In the genomic region with DNA sequence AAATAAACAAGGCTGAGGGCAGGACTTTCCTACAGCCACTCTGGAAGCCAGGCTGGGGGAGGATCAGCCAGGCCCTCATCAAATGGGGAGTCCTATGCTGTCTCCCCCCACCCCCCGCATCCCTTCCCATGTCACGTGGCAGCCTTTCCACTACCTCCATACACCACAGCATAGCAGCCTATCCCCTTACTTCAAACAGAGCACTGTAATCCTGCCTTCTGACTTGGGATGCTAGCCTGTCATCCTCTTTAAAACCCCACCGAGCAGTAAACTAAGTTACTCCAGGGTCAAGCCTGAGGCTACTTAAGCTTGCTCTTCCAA, we compare ENCODE assay signal across 18 mouse cellular contexts.
DNase-seq lines count a peak whose midpoint lies in the region; ATAC-seq and TF ChIP-seq lines count a peak whose summit lies in the region.
"Had no signal": no experiment of that assay in that cellular context is flagged by ENCODE, and none has a peak within 500 bp of the region (broad histone marks: within the 10 kb centered on the region; RNA-seq: fewer than 3 reads in every experiment).

No protein-coding gene starts in this region.

- no peak overlapping the region for H3K4me2 ChIP-seq in hindbrain, postnatal 0 days (ENCODE audit: low read depth, low read length)
- H3K4me2 ChIP-seq in midbrain, postnatal 0 days (ENCODE audit: low read depth, low read length, poor library complexity, severe bottlenecking) = no peak overlapping the region
- H3K4me2 ChIP-seq in embryonic facial prominence, embryonic 14.5 days (ENCODE audit: low read depth, low read length) = no peak overlapping the region
- H3K4me2 ChIP-seq in stomach, embryonic 15.5 days = no peak overlapping the region

- H3K4me3 ChIP-seq in hindbrain, embryonic 10.5 days = no peak overlapping the region
- H3K4me3 ChIP-seq in hindbrain, postnatal 0 days (ENCODE audit: low read length) = no peak overlapping the region
- no peak overlapping the region for H3K4me3 ChIP-seq in midbrain, embryonic 10.5 days
- no peak overlapping the region for H3K4me3 ChIP-seq in midbrain, postnatal 0 days (ENCODE audit: low read depth, low read length)
- no peak overlapping the region for H3K4me3 ChIP-seq in embryonic facial prominence, embryonic 14.5 days (ENCODE audit: low read depth, low read length)
- no peak overlapping the region for H3K4me3 ChIP-seq in stomach, embryonic 15.5 days (replicated peaks)
- H3K4me3 ChIP-seq: erythroblast, embryonic 14.5 days had no signal

- H3K27me3 ChIP-seq in hindbrain, embryonic 10.5 days (ENCODE audit: insufficient read depth, poor library complexity, severe bottlenecking) = no peaks in the 10 kb centered on the region
- H3K27me3 ChIP-seq in hindbrain, postnatal 0 days (ENCODE audit: insufficient read depth, low read length) = no peaks in the 10 kb centered on the region
- H3K27me3 ChIP-seq in midbrain, embryonic 10.5 days (ENCODE audit: low read depth, poor library complexity, severe bottlenecking) = no peaks in the 10 kb centered on the region
- no peaks in the 10 kb centered on the region for H3K27me3 ChIP-seq in midbrain, postnatal 0 days (ENCODE audit: insufficient read depth, low read length)
- no peaks in the 10 kb centered on the region for H3K27me3 ChIP-seq in embryonic facial prominence, embryonic 14.5 days (replicated peaks; ENCODE audit: control insufficient read depth, insufficient read depth, low read length)
- no peaks in the 10 kb centered on the region for H3K27me3 ChIP-seq in stomach, embryonic 15.5 days (replicated peaks)

- H3K9me3 ChIP-seq in hindbrain, embryonic 10.5 days = no peaks in the 10 kb centered on the region
- H3K9me3 ChIP-seq in hindbrain, postnatal 0 days (ENCODE audit: low read length) = no peaks in the 10 kb centered on the region
- no peaks in the 10 kb centered on the region for H3K9me3 ChIP-seq in midbrain, embryonic 10.5 days (replicated peaks)
- no peaks in the 10 kb centered on the region for H3K9me3 ChIP-seq in midbrain, postnatal 0 days (ENCODE audit: low read length)
- no peaks in the 10 kb centered on the region for H3K9me3 ChIP-seq in embryonic facial prominence, embryonic 14.5 days (ENCODE audit: control insufficient read depth, low read length)
- H3K9me3 ChIP-seq in stomach, embryonic 15.5 days = no peaks in the 10 kb centered on the region

- WGBS in hindbrain, embryonic 10.5 days = 51% methylated on average over 3 of the region's 3 CpGs
- 54% methylated on average over 3 of the region's 3 CpGs for WGBS in hindbrain, postnatal 0 days
- 13% methylated on average over 3 of the region's 3 CpGs for WGBS in midbrain, embryonic 10.5 days
- 23% methylated on average over 3 of the region's 3 CpGs for WGBS in midbrain, postnatal 0 days
- 26% methylated on average over 3 of the region's 3 CpGs for WGBS in embryonic facial prominence, embryonic 14.5 days
- 23% methylated on average over 3 of the region's 3 CpGs for WGBS in stomach, embryonic 15.5 days

- no peak overlapping the region for H3K9ac ChIP-seq in hindbrain, postnatal 0 days (replicated peaks; ENCODE audit: low read length)
- H3K9ac ChIP-seq in midbrain, postnatal 0 days (replicated peaks; ENCODE audit: low read length, poor library complexity, severe bottlenecking) = no peak overlapping the region
- H3K9ac ChIP-seq in embryonic facial prominence, embryonic 14.5 days (ENCODE audit: low read depth, low read length) = no peak overlapping the region
- no peak overlapping the region for H3K9ac ChIP-seq in stomach, embryonic 15.5 days

- H3K27ac ChIP-seq in hindbrain, embryonic 10.5 days = peak overlapping the region; percentile 64
- H3K27ac ChIP-seq in hindbrain, postnatal 0 days = no peak overlapping the region
- peak overlapping the region; percentile 80 for H3K27ac ChIP-seq in midbrain, embryonic 10.5 days (replicated peaks)
- H3K27ac ChIP-seq in midbrain, postnatal 0 days (ENCODE audit: low read depth, low read length) = no peak overlapping the region
- H3K27ac ChIP-seq in embryonic facial prominence, embryonic 14.5 days (replicated peaks; ENCODE audit: low read depth, low read length) = no peak overlapping the region
- peak overlapping the region; percentile 54; the same call in 1 of the 2 replicates for H3K27ac ChIP-seq in stomach, embryonic 15.5 days

- no peak for TF ChIP-seq CTCF in hindbrain, postnatal 0 days (IDR thresholded peaks at IDR 0.05; ENCODE audit: low read depth)
- no peak for TF ChIP-seq CTCF in midbrain, postnatal 0 days (IDR thresholded peaks at IDR 0.05)

- no peak for DNase-seq in hindbrain, embryonic 10.5 days (ENCODE audit: low spot score)
- DNase-seq in hindbrain, postnatal 0 days (ENCODE audit: low spot score) = no peak
- peak; percentile 47 for DNase-seq in midbrain, embryonic 10.5 days (ENCODE audit: low spot score)
- DNase-seq in midbrain, postnatal 0 days (ENCODE audit: low spot score) = no peak
- no peak for DNase-seq in embryonic facial prominence, embryonic 14.5 days (ENCODE audit: low spot score)
- DNase-seq in frontal cortex, postnatal 25 days (ENCODE audit: low spot score in 2 of 2) = no peak
- DNase-seq: adrenal gland, postnatal 36 days; cerebellum, postnatal 25 days; heart, adult 18-20 months; kidney, postnatal 14 days; layer of hippocampus, postnatal 36 days; left cerebral cortex, postnatal 4 days; lung, adult 18-20 months; right cerebral cortex, adult 18-20 months; thymus, adult 18-20 months had no signal

- no peaks in the 10 kb centered on the region for H3K36me3 ChIP-seq in hindbrain, embryonic 10.5 days
- no peaks in the 10 kb centered on the region for H3K36me3 ChIP-seq in hindbrain, postnatal 0 days (ENCODE audit: insufficient read depth, low read length)
- no peaks in the 10 kb centered on the region for H3K36me3 ChIP-seq in midbrain, embryonic 10.5 days
- H3K36me3 ChIP-seq in midbrain, postnatal 0 days (ENCODE audit: insufficient read depth, low read length) = no peaks in the 10 kb centered on the region
- no peaks in the 10 kb centered on the region for H3K36me3 ChIP-seq in embryonic facial prominence, embryonic 14.5 days (ENCODE audit: control insufficient read depth, insufficient read depth, low read length)
- no peaks in the 10 kb centered on the region for H3K36me3 ChIP-seq in stomach, embryonic 15.5 days
- H3K36me3 ChIP-seq: G1E had no signal

- ATAC-seq in hindbrain, postnatal 0 days = no peak
- no peak for ATAC-seq in midbrain, postnatal 0 days (ENCODE audit: low FRiP score)
- peak; percentile 79 for ATAC-seq in embryonic facial prominence, embryonic 14.5 days (ENCODE audit: low read depth)
- ATAC-seq in stomach, embryonic 15.5 days (ENCODE audit: insufficient read depth, low FRiP score, low read depth) = peak; percentile 43; the same call in 1 of the 2 replicates

- peaks cover 32% of the 10 kb centered on the region for H3K4me1 ChIP-seq in hindbrain, embryonic 10.5 days (replicated peaks)
- peaks cover 5% of the 10 kb centered on the region; the same call in 1 of the 2 replicates for H3K4me1 ChIP-seq in hindbrain, postnatal 0 days (ENCODE audit: insufficient read depth, low read length)
- H3K4me1 ChIP-seq in midbrain, embryonic 10.5 days = peaks cover 23% of the 10 kb centered on the region
- no peaks in the 10 kb centered on the region for H3K4me1 ChIP-seq in midbrain, postnatal 0 days (ENCODE audit: insufficient read depth, low read length)
- H3K4me1 ChIP-seq in embryonic facial prominence, embryonic 14.5 days (ENCODE audit: control insufficient read depth, insufficient read depth, low read length) = peaks cover 4% of the 10 kb centered on the region; the same call in 1 of the 2 replicates
- peaks cover 6% of the 10 kb centered on the region for H3K4me1 ChIP-seq in stomach, embryonic 15.5 days

Comparison
In these comparisons a context has a peak if more than half of its experiments do, and no peak if none do; other contexts are left out.
1. H3K27ac ChIP-seq: peak in hindbrain, embryonic 10.5 days (single experiment), midbrain, embryonic 10.5 days (single experiment) and stomach, embryonic 15.5 days (single experiment); none in hindbrain, postnatal 0 days (single experiment), midbrain, postnatal 0 days (single experiment) and embryonic facial prominence, embryonic 14.5 days (single experiment).
2. ATAC-seq: peak in embryonic facial prominence, embryonic 14.5 days (single experiment) and stomach, embryonic 15.5 days (single experiment); none in hindbrain, postnatal 0 days (single experiment) and midbrain, postnatal 0 days (single experiment).